Mouse (Mus musculus) ovary, postnatal 10 days (tissue): ENCODE measurements around the gene Ccnt1.

Experiments
- DNase-seq: peaks from one replicate; pipeline ENCODE4 v3.0.0; 2022; ENCODE audit warnings: low spot score

Gene Ccnt1

DNA sequence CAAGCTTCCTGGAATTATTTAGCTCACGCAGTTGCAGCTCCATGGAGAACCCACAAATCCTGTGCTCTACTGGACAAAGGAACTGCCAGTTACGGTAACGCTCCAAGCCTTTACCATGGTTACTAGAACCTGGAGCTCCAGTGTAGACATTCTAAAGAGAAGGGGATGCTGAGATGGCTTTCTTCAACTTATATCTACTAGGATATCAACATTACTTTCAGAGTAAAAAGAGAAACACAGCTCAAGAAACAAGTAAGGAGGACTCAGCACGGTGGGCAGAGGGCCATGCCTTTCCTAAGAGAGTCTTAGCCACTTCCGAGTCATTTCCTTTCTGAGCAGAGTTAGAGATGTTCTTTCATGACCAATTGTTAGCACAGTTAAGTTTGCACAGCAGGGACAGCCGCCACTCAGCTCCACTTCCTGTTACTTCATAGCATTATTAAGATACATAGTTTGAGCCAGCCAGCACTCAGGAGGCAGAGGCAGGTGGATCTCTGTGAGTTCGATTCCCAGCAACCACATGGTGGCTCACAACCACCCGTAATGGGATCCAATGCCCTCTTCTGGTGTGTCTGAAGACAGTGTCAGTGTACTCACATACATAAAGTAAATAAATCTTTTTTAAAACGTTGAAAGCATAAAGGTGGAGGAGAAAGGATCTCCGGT is at the start of gene Ccnt1, which contains the start of gene 4930415O20Rik:
Ccnt1 (minus strand) TSS at position 51 of the 666 bp plus-strand sequence.
4930415O20Rik (plus strand) TSS at position 132 of the 666 bp plus-strand sequence.
- DNase-seq = no peak

- DNase-seq = peak; percentile 82
Measured at GRCm38 (mm10) chr15:98617176-98617537, 46.4 kb upstream of the Ccnt1 start.

DNA sequence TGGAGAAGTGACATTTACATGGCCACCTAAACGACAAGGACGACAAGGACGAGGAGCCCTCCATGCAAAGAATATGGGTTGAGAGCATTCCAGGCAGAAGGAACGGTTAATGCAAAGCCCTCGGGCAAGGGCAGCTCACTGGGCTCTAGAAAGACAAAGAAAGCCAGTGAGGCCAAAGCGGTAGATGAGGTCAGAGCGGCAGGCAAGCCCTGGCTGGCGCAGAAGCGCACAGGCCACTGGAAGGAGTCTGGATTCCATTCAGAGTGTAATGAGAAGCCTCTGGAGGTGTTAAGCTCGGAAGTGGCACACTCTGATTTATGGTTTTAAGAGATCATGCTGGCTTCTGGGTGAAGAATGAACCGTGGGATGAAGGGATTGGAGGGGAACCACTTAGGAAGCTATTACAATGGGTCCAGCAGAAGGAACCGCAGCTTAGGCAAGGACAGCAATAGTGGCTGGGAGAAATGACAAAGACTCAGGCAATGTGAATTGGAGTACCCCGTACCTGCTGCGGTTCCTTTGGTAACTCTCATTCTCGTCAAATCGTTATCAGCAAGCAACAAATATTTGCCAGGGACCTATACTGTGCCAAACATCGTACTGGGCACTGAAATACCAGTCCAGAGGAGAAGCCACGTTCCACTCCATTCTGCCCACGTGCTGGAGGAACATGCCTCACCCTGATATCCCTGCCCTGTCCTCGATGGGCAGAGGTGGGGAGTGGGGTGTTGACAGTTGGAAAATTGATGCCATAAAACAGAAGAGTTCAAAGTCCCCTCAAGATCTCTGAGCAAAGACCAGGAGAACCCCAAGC is 45.8 kb upstream of the Ccnt1 start:
- DNase-seq = no peak

DNA sequence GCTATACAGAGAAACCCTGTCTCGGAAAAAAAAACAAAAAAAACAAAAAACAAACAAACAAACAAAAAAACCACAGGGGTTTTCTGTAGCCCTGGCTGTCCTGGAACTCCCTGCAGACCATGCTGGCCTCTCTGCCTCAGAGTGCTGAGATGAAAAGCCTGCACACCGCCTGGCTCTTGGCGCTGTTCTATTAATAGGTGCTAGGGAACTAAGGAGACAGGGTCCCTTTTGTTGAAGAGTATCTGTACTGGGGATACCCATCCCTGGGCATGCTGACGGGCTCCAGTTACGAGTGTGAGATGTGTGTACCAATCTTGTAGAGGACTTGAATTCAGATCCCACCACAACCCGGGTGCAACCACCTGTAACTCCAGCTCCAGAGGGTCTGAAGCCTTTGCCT is 45.0 kb upstream of the Ccnt1 start:
- no peak for DNase-seq

DNA sequence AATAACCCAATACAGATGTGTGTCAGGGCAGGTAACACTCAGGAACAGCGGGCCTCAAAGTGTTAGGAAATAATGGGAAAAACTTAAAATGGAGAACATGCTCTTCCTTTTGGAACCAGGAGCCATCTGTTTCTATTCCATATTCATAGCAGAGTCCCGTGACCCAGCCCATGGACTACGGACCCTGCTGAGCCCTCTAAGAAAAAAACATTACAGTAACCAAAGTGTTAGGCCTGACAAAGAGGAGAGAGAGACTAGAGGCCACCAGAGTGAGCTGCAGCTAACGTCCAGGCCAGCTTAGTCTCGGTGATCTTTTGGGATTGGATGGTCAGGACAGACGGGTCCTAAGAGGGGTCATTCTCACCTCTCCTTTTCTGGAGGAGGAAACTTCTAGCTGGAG is 44.2 kb upstream of the Ccnt1 start:
- no peak for DNase-seq

- DNase-seq = no peak
Measured at GRCm38 (mm10) chr15:98614551-98614950, 43.8 kb upstream of the Ccnt1 start.

DNA sequence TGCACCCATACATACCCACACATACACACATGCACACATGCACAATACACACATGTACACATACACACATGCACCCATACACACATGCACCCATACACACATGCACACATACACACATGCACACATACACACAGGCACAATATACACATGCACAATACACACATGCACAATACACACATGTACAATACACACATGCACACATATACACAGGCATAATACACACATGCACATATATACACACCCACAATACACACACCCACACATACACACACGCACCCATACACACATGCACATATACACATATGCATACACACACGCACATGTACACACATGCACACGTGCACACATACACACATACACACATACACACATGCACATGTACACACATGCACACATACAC is 41.5 kb upstream of the Ccnt1 start:
- no peak for DNase-seq

- no peak for DNase-seq
Measured at GRCm38 (mm10) chr15:98610131-98610633, 39.5 kb upstream of the Ccnt1 start.

DNA sequence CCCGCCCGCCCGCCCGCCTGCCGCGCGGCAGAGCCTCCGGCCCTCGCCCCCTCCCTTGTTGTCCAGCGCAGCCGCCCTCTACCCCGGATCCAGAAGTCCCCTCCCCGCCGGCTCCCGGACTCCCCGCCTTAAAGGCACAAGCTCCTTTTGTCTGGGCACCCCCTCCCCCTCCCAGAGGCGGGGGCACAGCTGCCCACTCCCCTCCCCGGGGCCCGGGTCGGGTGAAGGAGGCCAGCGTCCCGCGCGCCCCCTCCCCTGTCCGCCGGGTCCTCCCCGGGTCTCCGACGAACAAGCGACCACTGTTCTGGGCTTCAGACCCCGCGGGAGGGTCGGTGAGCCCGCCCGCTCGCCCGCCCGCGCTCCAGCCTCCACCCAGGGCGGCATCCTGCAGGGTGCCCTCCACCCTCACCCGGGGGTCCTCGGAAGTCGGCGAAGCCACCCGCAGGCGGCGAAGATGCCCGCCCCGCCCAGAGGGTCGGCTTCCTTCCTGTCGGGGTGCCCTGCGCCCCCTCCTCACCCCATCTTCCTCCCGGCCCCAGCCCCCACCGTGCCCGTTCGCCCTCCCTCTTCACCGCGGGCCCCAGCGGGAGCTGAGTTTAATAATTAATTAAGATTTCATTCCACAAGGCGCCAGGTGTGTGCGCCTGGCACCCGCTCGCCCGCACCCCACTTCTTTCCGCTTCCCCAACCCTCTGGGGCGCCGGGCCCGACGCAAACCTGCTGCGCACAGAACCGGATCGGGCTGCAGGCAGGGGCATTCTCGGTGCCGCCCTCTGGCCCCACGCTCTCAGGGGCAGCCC is 38.8 kb upstream of the Ccnt1 start, which contains the start of gene Adcy6:
Adcy6 (minus strand) TSS at position 746 of the 800 bp plus-strand sequence.
- peak; percentile 70 for DNase-seq

DNA sequence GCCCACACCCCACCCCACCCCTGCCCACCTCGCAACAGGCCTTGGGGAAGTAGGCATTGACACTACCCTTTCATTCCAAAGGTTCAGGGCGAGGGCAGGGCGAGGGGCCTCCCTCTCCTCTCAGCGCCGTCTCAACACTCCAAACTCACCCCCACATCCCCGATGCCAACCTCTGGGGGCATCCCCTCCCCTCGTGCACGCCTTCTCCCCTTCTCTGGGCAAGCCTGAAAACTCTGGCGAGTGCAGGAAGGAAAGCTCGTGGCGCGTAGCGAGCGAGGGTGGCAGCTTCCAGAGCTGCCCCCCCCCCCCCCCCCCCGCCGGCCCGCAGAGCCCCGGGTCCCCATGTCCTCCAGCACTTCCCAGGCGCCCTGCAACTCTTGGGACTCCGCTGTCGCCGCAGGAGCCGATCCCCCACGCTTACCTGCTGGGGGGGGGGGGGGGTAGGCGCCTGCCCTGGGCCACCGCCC is 38.1 kb upstream of the Ccnt1 start:
- no peak for DNase-seq

DNA sequence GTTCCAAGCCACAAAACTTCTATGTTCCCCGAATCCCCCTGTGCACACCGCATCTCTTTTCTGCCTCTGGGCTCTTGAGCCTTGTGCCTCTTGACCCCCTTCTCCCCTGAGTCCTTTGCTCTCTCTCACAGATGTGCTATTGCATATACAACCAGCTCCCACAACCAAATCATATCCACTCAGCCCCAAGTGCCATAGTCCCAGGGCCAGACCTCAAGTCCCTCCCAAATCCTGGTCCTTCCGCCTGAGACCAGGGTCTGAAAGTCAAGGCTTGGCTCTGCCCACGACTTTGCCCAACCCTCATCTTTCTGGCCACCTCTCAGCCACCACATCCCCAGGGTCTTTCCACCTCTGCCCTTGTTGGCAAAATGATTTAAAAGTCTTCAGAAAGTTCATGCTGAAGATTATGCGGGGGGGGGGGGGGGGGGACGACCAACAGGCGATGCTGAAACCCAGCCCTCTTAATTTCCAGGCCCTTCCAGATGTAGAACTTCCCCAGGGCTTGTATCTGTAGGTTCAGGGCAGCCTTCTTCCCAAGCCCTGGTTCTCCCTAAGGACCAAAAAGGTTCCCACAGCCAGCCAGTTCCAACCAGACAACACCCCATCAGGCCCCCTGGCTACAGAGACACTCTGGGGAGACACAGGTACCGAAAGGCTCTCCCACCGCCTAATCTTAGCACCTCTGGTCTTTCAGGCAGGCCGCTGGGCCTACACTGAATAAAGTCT is 37.5 kb upstream of the Ccnt1 start:
- DNase-seq = no peak

GRCm38 (mm10) chr15:98607557-98607956 is 36.8 kb upstream of the Ccnt1 start:
- no peak for DNase-seq

DNA sequence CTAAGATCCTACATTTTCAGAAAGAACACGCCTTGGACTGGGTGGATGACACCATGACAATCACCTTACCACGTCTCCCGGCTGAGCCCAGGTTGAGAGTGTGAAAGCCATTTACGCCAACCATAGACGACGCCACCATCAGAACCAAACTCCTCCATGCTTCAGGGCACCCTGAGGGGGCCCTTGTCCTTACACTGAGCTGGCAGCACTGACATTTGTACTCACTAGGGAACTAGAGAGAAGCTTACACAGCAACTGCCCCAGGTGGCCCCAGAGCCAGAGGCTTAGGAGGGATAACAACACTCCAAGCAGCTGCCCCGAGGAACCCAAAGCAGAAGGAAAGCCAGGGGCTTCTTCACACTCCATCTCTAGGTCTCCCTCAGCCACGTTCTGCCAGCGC is 36.0 kb upstream of the Ccnt1 start:
- no peak for DNase-seq

DNA sequence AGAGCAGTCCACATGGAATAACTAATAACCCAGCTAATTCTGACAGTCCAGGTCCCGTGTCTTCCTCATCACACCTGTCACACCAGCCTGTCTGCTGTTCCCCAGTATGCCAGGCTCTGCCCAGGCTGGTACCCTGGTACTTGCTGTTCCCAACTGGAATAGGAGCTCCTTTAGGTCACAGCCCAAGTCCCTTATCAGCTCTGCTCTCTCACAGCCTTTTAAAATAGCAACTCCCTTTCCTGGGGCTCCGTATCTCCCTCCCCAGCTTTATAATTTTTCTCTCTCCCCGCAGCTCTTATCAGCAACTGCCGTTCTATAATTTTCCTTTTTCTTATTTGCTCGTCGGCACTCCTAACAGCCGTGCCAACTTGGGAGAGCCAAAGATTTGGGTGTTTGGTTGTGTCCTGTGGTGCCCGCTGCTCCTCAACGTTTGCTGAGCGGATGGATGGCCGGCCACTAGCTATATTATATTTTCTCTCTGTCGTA is 35.4 kb upstream of the Ccnt1 start:
- DNase-seq = no peak

DNA sequence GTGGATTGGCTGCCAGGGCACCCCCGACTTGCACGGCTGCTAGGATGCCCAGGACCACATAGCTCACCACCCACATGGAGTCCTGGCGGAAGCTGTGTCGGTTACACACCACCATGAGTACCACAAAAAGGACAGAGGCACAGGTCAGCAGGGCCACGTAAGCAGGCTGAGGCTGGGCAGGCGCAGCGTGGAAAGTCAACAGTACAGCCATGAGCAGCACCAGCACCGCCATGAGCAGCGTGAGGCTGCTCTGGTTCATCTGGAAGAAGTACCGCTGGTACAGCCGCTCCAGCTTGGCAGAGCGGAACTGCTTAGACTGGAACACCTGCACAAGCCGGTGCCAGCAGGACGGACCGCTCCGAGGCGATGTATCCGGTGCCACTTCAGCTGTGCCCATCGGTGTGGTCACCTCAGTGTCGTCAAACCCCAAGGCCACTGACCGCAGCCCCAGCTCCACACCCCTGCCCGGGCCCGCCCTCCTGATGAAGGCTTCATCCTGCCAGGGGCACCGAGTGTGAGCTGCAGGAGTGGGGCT is 33.4 kb upstream of the Ccnt1 start:
- no peak for DNase-seq

DNA sequence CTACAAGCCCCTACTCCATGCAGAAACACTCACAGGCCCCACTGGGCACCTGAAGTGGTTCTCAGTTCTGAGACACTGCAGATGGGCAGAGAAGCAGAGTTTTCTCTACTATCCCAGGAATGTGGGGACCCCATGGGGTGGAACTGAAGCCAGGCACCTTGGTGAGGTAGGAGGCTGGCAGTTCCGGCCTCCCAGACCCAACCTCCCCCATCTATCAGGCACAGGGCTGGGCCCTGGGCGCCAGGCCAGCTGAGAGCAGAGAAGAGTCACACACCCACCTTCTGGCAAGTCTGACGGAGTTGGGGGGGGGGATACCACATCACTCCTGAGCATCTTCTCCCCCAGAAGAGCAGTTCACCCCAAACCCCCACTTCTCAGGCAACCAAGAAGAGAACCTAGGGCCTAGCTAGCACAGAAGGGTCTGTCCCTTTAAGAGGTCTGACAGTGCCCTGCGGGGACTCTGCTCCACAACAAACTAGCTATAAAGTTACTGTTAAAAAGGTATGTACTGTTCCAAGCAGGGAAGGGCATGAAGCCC is 32.3 kb upstream of the Ccnt1 start:
- DNase-seq = no peak

DNA sequence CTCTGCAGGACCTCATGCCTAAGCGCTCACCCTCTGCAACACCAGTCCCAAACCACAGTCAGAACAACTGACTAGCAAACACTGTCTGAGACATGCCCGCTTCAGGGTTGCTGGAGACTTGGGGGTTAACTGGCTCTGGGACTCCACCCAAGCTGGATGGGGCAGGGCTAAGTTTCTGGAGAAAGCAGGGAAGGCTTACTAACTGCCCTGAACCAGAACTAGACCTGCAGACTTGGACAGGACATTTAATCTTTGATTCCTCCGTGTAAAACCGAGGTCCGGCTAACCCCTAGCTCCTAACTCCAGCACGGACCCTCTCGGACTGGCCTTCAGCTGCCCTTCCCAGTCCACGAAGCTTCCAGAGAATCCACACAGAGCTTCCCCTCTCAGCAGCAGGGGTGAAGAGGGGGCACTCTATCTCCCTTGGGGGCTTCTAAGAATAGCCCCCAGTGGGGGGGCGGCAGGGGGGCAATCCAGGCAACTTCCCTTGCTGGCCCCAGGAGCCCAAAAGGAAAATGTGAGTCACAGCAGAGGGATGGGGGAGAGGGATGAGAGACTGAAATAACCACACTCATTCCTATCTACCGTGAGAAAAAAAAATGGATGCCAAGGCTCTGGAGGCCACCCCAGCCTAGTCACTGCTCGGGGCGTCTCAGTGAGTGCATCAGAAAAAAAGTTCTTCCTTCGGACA is 31.6 kb upstream of the Ccnt1 start:
- no peak for DNase-seq

DNA sequence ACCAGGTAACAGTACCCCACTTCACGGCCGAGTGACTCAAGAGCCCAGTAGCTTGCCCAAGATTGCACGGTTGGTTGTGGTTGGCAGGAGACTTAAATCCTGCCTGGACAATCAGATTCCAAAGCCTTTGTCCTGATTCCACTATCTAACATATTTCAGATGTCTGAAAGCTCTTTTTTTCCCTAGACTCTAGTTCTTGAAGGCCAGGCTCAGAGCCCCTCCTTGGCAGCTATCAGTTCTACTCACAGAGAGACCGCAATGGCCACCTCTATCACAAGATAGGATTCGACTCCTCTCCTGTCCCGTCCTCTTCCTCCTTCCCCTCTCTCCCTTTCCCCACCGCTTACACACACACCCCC is 31.1 kb upstream of the Ccnt1 start:
- no peak for DNase-seq

GRCm38 (mm10) chr15:98600036-98600709 is 29.4 kb upstream of the Ccnt1 start:
- no peak for DNase-seq

DNA sequence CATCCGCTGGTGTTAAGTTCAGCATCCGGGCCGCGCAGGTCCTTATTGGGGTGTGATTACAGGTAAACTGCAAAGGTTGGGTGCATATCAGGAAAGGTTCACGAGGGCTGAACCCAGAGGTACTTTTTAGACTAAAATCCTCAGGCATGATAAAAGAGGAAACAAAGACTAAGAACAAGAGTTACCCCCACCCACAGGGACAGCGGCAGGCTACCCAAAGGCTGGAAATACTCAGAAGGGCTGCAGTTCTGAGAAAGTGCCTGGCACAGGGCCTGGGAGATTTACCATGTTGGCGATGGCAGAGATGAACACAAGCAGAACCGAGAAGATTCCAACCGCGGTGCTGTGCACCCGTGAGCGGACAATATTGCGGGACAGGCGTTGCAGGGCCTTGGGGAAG is 25.9 kb upstream of the Ccnt1 start:
- no peak for DNase-seq
